ENCODE assay signal across 10 mouse cellular contexts in the genomic region with DNA sequence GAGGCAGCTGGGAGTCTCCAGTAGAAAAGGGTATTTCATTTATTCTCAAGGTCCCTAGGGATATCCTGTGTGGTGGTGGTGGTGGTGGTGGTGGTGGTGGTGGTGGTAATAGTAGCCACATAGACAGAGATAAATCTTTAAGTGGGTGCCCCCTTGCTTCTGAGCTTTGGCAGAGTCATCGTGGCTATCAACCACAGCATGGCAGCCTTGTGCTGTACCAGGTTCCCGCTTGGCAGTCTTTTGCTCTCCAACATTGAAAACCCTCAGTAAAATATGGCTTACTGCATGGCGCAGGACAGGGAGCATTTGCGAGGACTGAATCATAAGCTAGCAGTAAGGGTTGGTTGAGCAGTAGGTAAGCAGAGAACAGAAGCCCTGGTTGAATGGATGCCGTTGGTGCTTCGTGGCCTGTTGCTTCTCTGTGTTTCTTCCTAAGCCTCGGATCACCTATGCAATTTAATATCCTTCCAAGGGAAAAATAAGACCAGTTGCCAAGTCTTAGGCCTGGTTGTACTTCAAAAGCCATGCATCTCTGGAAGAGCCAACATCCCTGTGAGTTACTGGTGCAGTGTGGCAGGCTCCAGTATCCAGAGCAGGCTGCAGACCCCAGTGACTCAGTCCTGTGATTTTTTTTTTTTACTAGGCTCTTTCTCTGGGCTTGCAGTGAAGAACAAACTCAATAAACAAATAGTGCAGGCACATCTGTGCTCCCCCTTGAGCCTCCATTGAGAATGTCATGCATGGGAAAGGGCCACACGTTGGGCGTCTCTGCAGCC.
DNase-seq lines count a peak whose midpoint lies in the region; ATAC-seq lines count a peak whose summit lies in the region.
"Had no signal": no experiment of that assay in that cellular context is flagged by ENCODE, and none has a peak within 500 bp of the region (broad histone marks: within the 10 kb centered on the region; RNA-seq: fewer than 3 reads in every experiment).

No protein-coding gene starts in this region.

- peak overlapping the region; percentile 85 for H3K27ac ChIP-seq in heart, embryonic 11.5 days (ENCODE audit: low read depth, low read length)
- peak overlapping the region; percentile 97 for H3K27ac ChIP-seq in forebrain, embryonic 13.5 days
- H3K27ac ChIP-seq in limb, embryonic 13.5 days = peak overlapping the region; percentile 91; the same call in 1 of the 2 replicates

- H3K4me3 ChIP-seq in heart, embryonic 11.5 days (ENCODE audit: low read depth, low read length) = no peak overlapping the region
- H3K4me3 ChIP-seq in forebrain, embryonic 13.5 days = no peak overlapping the region
- no peak overlapping the region for H3K4me3 ChIP-seq in limb, embryonic 13.5 days

- no peak overlapping the region; the same call in 1 of the 2 replicates for H3K4me2 ChIP-seq in heart, embryonic 11.5 days
- no peak overlapping the region for H3K4me2 ChIP-seq in forebrain, embryonic 13.5 days
- H3K4me2 ChIP-seq in limb, embryonic 13.5 days (replicated peaks) = no peak overlapping the region

- no peaks in the 10 kb centered on the region for H3K36me3 ChIP-seq in heart, embryonic 11.5 days (ENCODE audit: control insufficient read depth, insufficient read depth, low read length)
- no peaks in the 10 kb centered on the region for H3K36me3 ChIP-seq in forebrain, embryonic 13.5 days (ENCODE audit: poor library complexity, severe bottlenecking)
- no peaks in the 10 kb centered on the region for H3K36me3 ChIP-seq in limb, embryonic 13.5 days

- 83% methylated on average over 9 of the region's 9 CpGs for WGBS in heart, embryonic 11.5 days (ENCODE audit: insufficient replicate concordance)
- WGBS in forebrain, embryonic 13.5 days = 88% methylated on average over 9 of the region's 9 CpGs
- WGBS in limb, embryonic 13.5 days = 74% methylated on average over 9 of the region's 9 CpGs

- H3K27me3 ChIP-seq in heart, embryonic 11.5 days (ENCODE audit: control insufficient read depth, insufficient read depth, low read length) = no peaks in the 10 kb centered on the region
- H3K27me3 ChIP-seq in forebrain, embryonic 13.5 days = no peaks in the 10 kb centered on the region
- no peaks in the 10 kb centered on the region for H3K27me3 ChIP-seq in limb, embryonic 13.5 days
- H3K27me3 ChIP-seq: CH12.LX had no signal

- H3K4me1 ChIP-seq in heart, embryonic 11.5 days (ENCODE audit: control insufficient read depth, insufficient read depth, low read length) = peaks cover 30% of the 10 kb centered on the region
- H3K4me1 ChIP-seq in forebrain, embryonic 13.5 days = peaks cover 37% of the 10 kb centered on the region
- peaks cover 45% of the 10 kb centered on the region for H3K4me1 ChIP-seq in limb, embryonic 13.5 days

- no peaks in the 10 kb centered on the region for H3K9me3 ChIP-seq in heart, embryonic 11.5 days (replicated peaks; ENCODE audit: control insufficient read depth, low read length)
- H3K9me3 ChIP-seq in forebrain, embryonic 13.5 days (replicated peaks) = no peaks in the 10 kb centered on the region
- H3K9me3 ChIP-seq in limb, embryonic 13.5 days = no peaks in the 10 kb centered on the region

- no peak overlapping the region for H3K9ac ChIP-seq in heart, embryonic 11.5 days (ENCODE audit: low read depth, low read length)
- H3K9ac ChIP-seq in forebrain, embryonic 13.5 days = 0 out of 2 replicates have a peak overlapping the region, but pooled peaks have one; percentile 58
- H3K9ac ChIP-seq in limb, embryonic 13.5 days = no peak overlapping the region

- no peak for DNase-seq in heart, adult 8-10 months (ENCODE audit: low spot score)
- DNase-seq in 416B (ENCODE audit: low read depth) = peak; percentile 83
- no peak for DNase-seq in urinary bladder, postnatal 36 days (ENCODE audit: low spot score in 2 of 2)
- no peak for DNase-seq in frontal cortex, postnatal 25 days (ENCODE audit: low spot score in 2 of 2)
- no peak for DNase-seq in layer of hippocampus, adult 9-10 months (ENCODE audit: low spot score)

- no peak for ATAC-seq in heart, embryonic 11.5 days (replicated peaks; ENCODE audit: insufficient number of reproducible peaks, low FRiP score, low TSS enrichment)
- ATAC-seq in forebrain, embryonic 13.5 days = no peak
- ATAC-seq in limb, embryonic 13.5 days (ENCODE audit: low FRiP score, low read depth) = no peak
- ATAC-seq: inflammation-experienced regulatory T-cells, adult 6 months had no signal
